Mouse (Mus musculus): Measurements from ENCODE around the gene Tmcc2. TPM values are rescaled to one million over a fixed set of nuclear protein-coding genes. Genes with fewer than 3 reads are reported as not detected.

Gene Tmcc2
- total RNA-seq, 2 experiments from 2014 or later, result 17.0 to 17.5 TPM

DNA sequence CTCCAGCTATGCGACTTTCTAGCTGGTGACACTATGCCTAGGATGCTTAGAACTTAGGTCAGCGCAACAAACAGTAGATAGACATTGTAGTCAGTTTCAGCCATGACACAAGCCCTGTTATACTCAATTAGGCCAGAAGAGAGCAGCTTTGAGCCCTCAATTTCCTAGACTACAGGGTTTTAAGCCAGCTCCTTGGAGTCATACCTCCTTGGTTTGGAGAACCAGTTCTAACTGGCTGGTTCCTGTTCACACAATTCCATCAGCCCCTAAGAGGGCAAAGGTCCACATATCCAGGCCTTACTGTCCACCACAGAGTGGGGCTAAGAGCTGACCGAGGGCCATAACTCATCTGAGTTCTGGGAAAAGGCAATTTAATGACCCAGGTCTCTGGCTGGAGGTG is 78.4 kb downstream of the Tmcc2 start:
- DNase-seq, result peak; percentile 74

DNA sequence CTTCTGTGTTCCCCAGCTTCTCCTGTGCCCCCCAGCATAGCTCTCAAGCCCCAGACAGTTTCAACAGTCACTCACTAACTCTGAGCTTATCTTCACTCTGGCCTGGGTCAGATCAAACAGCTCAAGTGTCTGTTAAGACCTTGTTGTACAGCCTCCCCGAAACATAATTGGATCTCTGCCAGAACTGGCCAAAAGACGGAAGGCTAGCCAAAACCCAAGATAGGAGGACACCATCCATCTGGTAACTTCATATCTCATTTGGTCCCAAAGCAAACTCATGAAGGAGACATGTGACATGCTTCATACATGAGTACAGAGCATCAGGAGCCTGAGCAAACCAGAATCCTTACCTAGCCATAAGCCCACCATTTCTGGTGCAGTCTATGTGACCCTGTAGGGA is 79.0 kb downstream of the Tmcc2 start:
- DNase-seq, result no peak

DNA sequence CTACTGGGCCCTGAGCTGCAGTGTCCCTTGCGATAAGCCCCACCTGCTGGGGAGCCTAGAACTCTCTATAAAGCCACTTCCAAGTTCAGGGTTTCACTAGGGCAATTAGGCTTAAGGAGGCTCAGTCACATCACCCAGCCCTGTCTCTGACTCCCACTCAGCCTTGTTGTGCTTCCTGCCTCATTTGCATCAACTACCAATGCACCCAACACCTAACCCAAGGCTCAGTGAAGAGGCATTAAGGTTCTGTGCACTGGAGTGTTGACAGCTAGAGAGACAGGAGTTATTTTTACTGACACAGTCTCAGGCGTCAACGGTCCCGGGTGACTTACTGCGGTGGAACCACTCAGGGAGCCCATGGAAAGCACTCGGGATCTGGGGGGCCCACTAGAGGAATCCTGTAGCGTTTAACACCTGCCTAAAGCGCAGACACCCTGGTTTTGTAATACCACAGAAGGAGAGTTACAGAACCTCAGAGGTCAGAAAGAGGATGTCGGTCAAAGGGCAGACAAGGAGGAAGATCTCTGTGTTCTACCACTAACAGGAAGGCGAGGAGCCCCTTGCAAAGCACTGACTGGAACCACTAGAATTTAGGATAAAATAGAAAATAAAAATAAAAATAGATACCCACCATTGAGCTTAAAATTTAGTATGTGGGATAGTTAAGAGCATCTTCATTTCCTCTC is 79.8 kb downstream of the Tmcc2 start:
- no peak for DNase-seq

DNA sequence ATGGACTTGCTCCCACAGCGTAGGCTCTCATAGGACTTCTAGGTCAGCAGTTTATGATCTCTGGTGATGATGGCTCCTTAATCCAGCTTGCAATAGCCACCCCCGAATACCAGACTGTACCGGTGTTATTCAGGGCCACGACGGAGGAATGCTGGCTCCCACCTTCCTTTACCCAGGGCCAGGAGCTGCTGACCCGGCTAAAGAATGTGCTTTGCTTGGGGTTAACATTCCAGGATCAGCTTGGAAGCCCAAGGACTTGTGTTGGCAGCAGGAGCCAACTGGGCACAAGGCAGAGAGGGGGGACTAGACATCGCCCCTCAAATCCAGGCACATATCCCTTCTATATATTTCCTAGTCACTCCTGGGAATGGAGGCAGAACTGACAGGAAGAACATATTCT is 80.3 kb downstream of the Tmcc2 start:
- DNase-seq, result no peak

DNA sequence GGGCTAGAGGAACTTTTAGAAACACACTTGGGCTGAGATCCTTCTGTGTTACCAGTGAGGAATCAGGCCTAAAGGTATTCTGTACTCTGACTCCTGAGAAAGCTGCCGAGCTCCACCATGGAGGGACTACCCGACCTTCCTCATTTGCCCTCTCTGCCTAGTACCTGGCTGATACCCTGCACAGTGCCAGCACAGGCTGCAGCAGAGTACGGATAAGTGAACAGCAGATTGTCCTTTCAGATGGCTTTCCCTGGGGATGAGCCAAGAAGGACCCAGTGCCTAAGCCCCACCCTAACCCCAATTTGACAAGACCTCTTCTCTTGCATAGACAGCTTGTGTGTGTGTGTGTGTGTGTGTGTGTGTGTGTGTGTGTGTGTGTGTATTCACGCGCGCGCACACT is 82.4 kb downstream of the Tmcc2 start:
- no peak for DNase-seq

DNA sequence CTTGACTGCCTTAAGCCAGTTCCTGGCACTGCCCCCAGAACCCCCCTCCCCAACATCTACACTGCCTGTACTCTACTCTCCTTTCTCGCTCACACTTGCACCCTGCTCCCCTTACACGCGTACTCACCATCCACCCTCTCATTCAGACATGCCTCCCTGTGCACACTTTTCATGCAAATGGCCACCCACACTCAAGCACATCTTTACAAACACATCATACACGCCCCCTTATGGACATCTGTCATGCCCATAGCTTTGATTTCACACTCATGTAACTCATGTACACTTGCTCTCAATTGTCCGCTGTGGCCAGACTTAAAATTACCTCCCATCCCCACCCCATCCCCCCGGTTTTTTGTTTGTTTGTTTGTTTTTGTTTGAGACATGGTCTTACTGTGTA is 83.1 kb downstream of the Tmcc2 start:
- DNase-seq, result no peak

DNA sequence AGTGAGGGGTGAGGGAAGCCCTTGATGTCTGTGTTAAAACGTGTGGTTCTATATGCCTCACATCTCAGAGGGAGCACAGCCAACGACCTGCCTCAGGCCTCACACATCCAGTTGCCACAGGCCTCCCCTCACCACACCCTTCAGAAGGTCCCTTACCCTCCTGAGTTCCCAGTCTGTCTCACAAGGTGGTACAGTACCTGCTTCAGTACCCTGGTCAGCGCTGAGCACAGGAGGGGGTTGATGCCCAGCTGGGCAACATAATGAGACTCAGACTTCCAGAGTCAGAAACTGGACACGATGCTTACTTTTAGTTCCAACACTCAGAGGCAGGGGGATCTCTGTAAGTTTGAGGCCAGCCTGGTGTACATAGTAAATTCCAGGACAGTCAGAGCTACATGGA is 84.3 kb downstream of the Tmcc2 start:
- no peak for DNase-seq

Other genes with a start within 250 kb of the Tmcc2 start
- not detected for gene Lemd1, start 199.8 kb downstream of the Tmcc2 start, total RNA-seq (2021)
- not detected for gene AC124108.1, start 199.8 kb downstream of the Tmcc2 start, total RNA-seq (2021)
- not detected for gene Gm10188, start 161.5 kb downstream of the Tmcc2 start, total RNA-seq (2021)
- gene Klhdc8a, start 92.7 kb downstream of the Tmcc2 start, total RNA-seq (2021), result 1 to 10 TPM; 4.1 to 5.8 TPM
- gene Nuak2, start 75.2 kb downstream of the Tmcc2 start, total RNA-seq (2021), result 1 to 10 TPM; 5.3 to 5.8 TPM
- 10 to 100 TPM; 16.9 to 17.3 TPM for gene Dstyk, start 26.3 kb upstream of the Tmcc2 start, total RNA-seq (2021)
- 10 to 100 TPM; 20.5 to 22.0 TPM for gene Rbbp5, start 86.1 kb upstream of the Tmcc2 start, total RNA-seq (2021)
- gene Tmem81, start 114.9 kb upstream of the Tmcc2 start, total RNA-seq (2021), result 1 to 10 TPM; 1.9 to 2.0 TPM
- gene Cntn2, start 152.0 kb upstream of the Tmcc2 start, total RNA-seq (2021), result 1 to 10 TPM; 2.1 to 3.0 TPM

Measured in heart, postnatal 4 days (tissue).